Mouse (Mus musculus) limb, embryonic 15.5 days (tissue): ENCODE data around the gene Dnah5. TPM values are rescaled to one million over a fixed set of nuclear protein-coding genes. Genes with fewer than 3 reads are reported as not detected.

Source experiments
- ATAC-seq: fragments of 200-750 bp; cut with Nextera tagmentation; 2 replicates; pipeline ENCODE4 v1.8.0; 2017; ENCODE audit warnings: low read depth, moderate TSS enrichment; ENCODE audit not compliant: insufficient number of reproducible peaks, low FRiP score, low TSS enrichment
- H3K27ac ChIP-seq: fragments of 300-500 bp; sonication (generic); 2 replicates; pipeline ENCODE4 v1.5.1; 2015; ENCODE audit warnings: moderate library complexity, mild to moderate bottlenecking, inconsistent platforms
- H3K27me3 ChIP-seq: fragments of 300-500 bp; sonication (generic); 2 replicates; pipeline ENCODE4 v1.6.1; 2015; ENCODE audit warnings: inconsistent platforms
- H3K36me3 ChIP-seq: fragments of 300-500 bp; sonication (generic); 2 replicates; pipeline ENCODE4 v1.6.1; 2015; ENCODE audit warnings: inconsistent platforms
- H3K4me1 ChIP-seq: fragments of 300-500 bp; sonication (generic); 2 replicates; pipeline ENCODE4 v1.6.1; 2015; ENCODE audit warnings: inconsistent platforms
- H3K4me2 ChIP-seq: fragments of 300-500 bp; sonication (generic); 2 replicates; pipeline ENCODE4 v1.6.1; 2015; ENCODE audit warnings: mild to moderate bottlenecking, inconsistent platforms
- H3K4me3 ChIP-seq: fragments of 300-500 bp; sonication (generic); 2 replicates; pipeline ENCODE4 v1.5.1; 2015; ENCODE audit warnings: mild to moderate bottlenecking, inconsistent platforms
- H3K9ac ChIP-seq: fragments of 300-500 bp; sonication (generic); 2 replicates; pipeline ENCODE4 v1.6.1; 2015; ENCODE audit warnings: inconsistent platforms
- H3K9me3 ChIP-seq: fragments of 300-500 bp; sonication (generic); 2 replicates; pipeline ENCODE4 v1.6.1; 2016; ENCODE audit warnings: inconsistent platforms
- WGBS: fragments of 180-500 bp; shearing (Covaris S2); methylation state at CpG from one replicate; pipeline ENCODE4 v1.1.7; 2015; 5-methylcytosine and 5-hydroxymethylcytosine counted together
- polyA plus RNA-seq: library from polyadenylated mRNA; unstranded; fragments of >200 nt; fragmentation: Nextera tagmentation; extraction: Ambion mirVana; gene quantifications from 2 replicates; pipeline ENCODE4 v1.2.1, GENCODE M21; 2015

Dnah5 gene
- polyA plus RNA-seq, 1 experiment from 2014 or later, result 0.04 TPM

DNA sequence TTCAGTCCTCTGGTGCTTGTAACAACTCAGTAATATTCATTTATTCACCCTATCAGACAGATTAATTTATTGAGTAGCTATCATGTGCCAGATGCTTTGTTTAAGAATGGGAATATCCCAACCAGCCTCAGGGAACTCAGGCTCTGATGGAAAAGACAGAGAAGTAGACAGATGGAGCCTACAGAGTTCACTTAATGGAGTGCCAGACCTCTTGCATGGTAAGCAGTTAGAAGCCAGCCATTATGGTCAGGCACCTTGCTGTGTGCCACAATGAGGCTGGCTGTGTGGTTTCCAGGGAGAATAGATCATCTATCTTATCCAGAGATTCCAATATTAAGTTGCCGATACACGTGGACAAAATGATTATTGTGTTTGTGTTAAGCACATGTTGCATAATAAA, 104.3 kb downstream of the Dnah5 start:
- 85% methylated on average over 2 of the region's 2 CpGs for WGBS
- H3K4me2 ChIP-seq, result no peak overlapping the region
- no peak overlapping the region for H3K27ac ChIP-seq
- H3K9me3 ChIP-seq, result no peaks in the 10 kb centered on the region
- H3K9ac ChIP-seq, result no peak overlapping the region
- H3K4me1 ChIP-seq, result no peaks in the 10 kb centered on the region
- H3K4me3 ChIP-seq, result no peak overlapping the region
- H3K27me3 ChIP-seq, result no peaks in the 10 kb centered on the region
- no peaks in the 10 kb centered on the region for H3K36me3 ChIP-seq
- ATAC-seq, result no peak

DNA sequence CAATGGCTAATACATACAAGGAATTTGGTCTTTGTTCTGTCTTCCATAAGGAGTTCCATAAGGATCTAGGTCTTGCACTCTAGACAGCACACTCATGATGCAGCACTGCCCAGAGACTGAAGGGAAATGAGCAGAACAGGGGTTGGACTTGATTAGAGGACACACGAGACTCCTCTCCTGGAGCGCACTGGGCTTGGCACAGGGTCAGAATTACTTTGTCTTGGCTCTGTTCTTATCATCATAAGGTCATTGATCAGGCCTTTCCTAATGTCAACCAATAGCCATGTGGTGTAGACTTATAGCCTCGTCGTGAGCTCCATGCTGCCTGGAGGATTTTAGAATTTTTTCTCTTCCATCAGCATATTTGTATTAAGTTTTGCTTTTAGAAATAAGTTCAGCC, 107.0 kb downstream of the Dnah5 start:
- Histone ChIP-seq H3K9ac (no peak overlapping the region), H3K27me3 (no peaks in the 10 kb centered on the region), H3K4me1 (no peaks in the 10 kb centered on the region), H3K9me3 (no peaks in the 10 kb centered on the region), H3K27ac (no peak overlapping the region), H3K4me3 (no peak overlapping the region), H3K4me2 (no peak overlapping the region), H3K36me3 (no peaks in the 10 kb centered on the region)
- no peak for ATAC-seq
- 75% methylated on average over 4 of the region's 4 CpGs for WGBS

DNA sequence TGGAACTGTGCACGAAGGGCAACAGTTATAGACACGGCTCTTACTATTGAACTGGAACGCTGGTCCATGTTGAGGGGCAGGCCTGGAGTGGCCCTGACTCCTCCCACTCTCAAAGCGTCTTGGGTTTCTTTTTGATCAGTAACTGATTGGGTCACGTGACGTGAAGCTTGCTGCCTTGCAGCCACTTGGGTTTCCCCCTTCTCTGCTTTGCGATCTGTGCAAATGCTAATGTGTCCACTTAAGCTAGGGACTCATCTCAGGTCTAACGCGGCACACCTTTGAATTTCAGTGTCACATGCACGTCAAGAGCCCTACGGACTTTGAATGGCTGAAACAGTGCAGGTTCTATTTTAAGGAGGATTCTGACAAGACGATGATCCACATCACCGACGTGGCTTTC, 109.9 kb downstream of the Dnah5 start:
- Histone ChIP-seq H3K4me2 (no peak overlapping the region), H3K4me3 (no peak overlapping the region), H3K27me3 (no peaks in the 10 kb centered on the region), H3K9ac (no peak overlapping the region), H3K9me3 (no peaks in the 10 kb centered on the region), H3K36me3 (no peaks in the 10 kb centered on the region), H3K4me1 (no peaks in the 10 kb centered on the region), H3K27ac (no peak overlapping the region)
- no peak for ATAC-seq
- WGBS, result 78% methylated on average over 14 of the region's 14 CpGs

DNA sequence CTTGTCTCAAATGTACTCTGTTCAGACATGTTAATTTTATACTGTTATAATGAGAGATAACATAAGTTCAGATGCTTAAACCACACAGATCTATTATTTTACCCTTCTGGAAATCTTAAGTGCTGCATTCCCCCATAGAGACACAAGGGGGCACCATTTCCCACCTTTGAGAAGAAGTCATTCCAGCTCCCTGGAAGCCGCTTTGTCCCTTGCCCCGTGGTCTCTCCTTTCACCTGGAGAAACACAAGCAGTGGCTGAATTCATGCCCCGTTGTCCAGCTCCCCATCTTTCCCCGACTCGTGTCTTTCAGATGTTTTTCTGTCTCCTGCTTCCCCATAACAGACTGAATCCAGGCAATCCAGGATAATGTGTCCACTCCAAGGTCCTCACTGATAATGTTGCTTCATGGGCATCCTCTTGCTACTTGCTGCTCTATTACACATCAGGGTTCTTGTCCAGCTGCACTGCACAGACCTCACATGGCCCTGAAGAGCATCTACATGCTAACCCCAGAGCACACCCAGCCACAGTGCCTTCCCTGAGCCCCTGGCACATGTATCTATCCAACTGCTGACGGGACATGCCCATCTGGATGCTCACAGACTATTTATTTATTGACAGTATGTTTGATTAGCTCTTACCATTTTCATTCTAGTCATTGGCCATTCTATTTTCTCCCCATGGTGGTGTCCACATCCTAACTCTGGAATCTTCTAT, 112.4 kb downstream of the Dnah5 start:
- no peaks in the 10 kb centered on the region for H3K4me1 ChIP-seq
- H3K36me3 ChIP-seq, result no peaks in the 10 kb centered on the region
- no peak overlapping the region for H3K9ac ChIP-seq
- H3K4me2 ChIP-seq, result no peak overlapping the region
- H3K9me3 ChIP-seq, result no peaks in the 10 kb centered on the region
- no peaks in the 10 kb centered on the region for H3K27me3 ChIP-seq
- no peak for ATAC-seq
- WGBS, result 31% methylated on average over 6 of the region's 6 CpGs
- no peak overlapping the region for H3K4me3 ChIP-seq
- no peak overlapping the region for H3K27ac ChIP-seq

DNA sequence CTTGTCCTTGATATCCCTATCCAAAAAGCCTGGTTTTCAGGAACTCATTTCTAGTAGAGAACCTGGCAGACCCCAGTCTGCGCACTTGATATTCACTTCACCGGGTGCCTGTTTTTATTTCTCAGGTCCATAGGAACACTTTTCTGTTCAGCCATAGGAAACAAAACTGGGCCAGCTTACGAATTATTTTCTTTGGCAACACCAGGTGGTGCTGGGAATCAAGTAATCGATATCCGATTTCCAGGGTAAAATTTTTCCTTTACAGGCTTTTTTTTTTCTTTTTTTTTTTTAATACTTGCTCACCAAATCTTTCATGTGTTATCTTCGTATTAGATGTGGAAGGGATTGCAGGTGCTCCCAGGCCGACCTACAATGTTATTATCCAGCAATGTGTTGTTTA, 119.0 kb downstream of the Dnah5 start:
- no peak for ATAC-seq
- Histone ChIP-seq H3K9ac (no peak overlapping the region), H3K4me3 (no peak overlapping the region), H3K27me3 (no peaks in the 10 kb centered on the region), H3K36me3 (no peaks in the 10 kb centered on the region), H3K9me3 (no peaks in the 10 kb centered on the region), H3K27ac (no peak overlapping the region), H3K4me1 (no peaks in the 10 kb centered on the region), H3K4me2 (no peak overlapping the region)
- WGBS, result 78% methylated on average over 7 of the region's 7 CpGs

DNA sequence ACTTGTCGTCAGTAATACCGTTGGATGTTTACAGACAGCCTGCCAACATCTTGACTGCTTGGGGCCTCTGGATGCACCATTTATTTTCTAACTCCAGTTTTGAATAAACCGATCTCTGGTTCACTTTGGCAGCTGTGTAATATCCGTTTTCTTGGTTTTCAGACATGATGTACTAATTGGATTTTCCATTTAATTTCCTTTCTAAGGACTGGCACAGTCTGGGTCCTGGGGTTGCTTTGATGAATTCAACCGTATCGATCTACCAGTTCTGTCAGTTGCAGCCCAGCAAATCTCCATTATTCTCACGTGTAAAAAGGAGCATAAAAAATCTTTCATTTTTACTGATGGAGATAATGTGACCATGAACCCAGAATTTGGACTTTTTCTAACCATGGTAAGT, 123.4 kb downstream of the Dnah5 start:
- Histone ChIP-seq H3K27ac (no peak overlapping the region), H3K4me1 (no peaks in the 10 kb centered on the region), H3K9me3 (no peaks in the 10 kb centered on the region), H3K27me3 (no peaks in the 10 kb centered on the region), H3K9ac (no peak overlapping the region), H3K4me2 (no peak overlapping the region), H3K36me3 (no peaks in the 10 kb centered on the region), H3K4me3 (no peak overlapping the region)
- no peak for ATAC-seq
- WGBS, result 74% methylated on average over 7 of the region's 7 CpGs

DNA sequence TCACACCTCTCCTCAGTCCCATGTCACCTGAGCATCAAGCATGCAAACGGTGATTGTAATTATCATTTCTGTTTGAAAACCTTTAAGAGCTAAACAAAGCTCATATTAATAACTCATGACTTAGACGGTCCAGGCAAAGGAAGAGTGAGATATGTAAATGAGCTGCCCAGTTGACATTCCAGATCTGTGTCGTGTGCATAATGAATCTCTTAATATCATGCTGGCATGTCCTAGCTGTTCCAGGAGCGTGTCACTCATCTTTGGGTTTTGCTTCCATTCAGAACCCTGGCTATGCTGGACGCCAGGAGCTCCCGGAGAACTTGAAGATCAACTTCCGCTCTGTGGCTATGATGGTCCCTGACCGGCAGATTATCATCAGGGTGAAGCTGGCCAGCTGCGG, 123.9 kb downstream of the Dnah5 start:
- Histone ChIP-seq H3K4me3 (no peak overlapping the region), H3K9me3 (no peaks in the 10 kb centered on the region), H3K36me3 (no peaks in the 10 kb centered on the region), H3K27me3 (no peaks in the 10 kb centered on the region), H3K9ac (no peak overlapping the region), H3K27ac (no peak overlapping the region), H3K4me2 (no peak overlapping the region), H3K4me1 (no peaks in the 10 kb centered on the region)
- WGBS, result 83% methylated on average over 9 of the region's 9 CpGs
- no peak for ATAC-seq

DNA sequence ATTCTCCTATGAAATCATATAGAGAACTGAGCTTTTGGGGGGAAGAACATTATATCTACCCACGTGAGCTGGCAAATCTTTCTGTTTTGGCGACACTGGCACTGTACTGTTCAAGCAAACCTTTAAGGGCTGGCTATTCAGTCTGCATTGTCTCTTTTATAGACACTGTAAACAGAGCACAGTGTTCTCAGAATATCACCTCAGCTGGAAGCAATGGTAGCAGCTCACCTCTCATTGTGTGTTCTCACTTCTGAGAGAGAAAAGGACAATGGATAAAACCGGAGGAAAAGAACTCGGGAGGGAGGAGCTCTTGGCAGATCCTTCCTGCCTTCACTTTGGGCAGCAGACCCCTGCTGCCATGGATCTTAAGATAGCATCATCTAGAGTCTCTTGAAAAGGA, 137.6 kb downstream of the Dnah5 start:
- Histone ChIP-seq H3K4me2 (no peak overlapping the region), H3K27ac (no peak overlapping the region), H3K27me3 (no peaks in the 10 kb centered on the region), H3K9ac (no peak overlapping the region), H3K4me1 (no peaks in the 10 kb centered on the region), H3K9me3 (no peaks in the 10 kb centered on the region), H3K36me3 (no peaks in the 10 kb centered on the region), H3K4me3 (no peak overlapping the region)
- WGBS, result 61% methylated on average over 4 of the region's 4 CpGs
- ATAC-seq, result no peak

DNA sequence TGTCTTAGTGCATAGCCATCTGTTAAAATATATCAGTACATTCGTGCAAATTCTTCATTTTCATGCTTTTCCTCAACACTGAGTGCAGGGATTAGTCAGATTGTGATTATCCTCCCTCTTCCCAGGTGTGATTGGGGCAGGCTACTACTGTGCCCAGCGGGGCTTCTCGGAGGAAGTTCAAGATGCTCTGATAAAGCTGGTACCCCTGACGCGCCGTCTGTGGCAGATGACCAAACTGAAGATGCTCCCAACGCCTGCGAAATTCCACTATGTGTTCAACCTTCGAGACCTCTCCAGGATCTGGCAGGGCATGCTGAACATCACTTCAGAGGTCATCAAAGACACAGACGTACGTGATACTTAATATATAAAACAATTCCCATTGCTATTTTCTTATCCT, 164.0 kb downstream of the Dnah5 start:
- 72% methylated on average over 11 of the region's 11 CpGs for WGBS
- no peak overlapping the region for H3K4me3 ChIP-seq
- H3K9me3 ChIP-seq, result no peaks in the 10 kb centered on the region
- H3K4me1 ChIP-seq, result no peaks in the 10 kb centered on the region
- H3K27me3 ChIP-seq, result no peaks in the 10 kb centered on the region
- no peak overlapping the region for H3K27ac ChIP-seq
- no peaks in the 10 kb centered on the region for H3K36me3 ChIP-seq
- ATAC-seq, result no peak
- no peak overlapping the region for H3K4me2 ChIP-seq
- no peak overlapping the region for H3K9ac ChIP-seq

DNA sequence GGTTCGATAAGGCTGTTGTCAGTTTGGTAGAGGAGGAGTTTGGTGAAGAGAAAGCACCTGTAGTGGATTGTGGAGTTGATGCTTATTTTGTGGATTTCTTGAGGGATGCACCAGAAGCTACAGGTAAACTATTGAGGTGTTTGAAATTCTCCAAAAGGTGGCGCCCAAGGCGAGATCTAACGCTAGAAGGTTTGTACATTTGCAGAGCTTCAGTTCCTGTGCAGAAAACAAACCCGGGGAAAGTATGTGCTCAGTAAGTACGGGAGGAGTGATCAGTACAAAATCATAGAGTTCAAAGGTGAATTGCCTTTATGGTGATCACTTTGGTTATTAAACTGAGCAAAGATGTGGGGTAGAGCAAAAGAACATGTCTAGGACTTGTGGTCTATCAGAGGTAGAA, 166.9 kb downstream of the Dnah5 start:
- H3K9ac ChIP-seq, result no peak overlapping the region
- H3K9me3 ChIP-seq, result no peaks in the 10 kb centered on the region
- H3K4me1 ChIP-seq, result no peaks in the 10 kb centered on the region
- WGBS, result 76% methylated on average over 6 of the region's 6 CpGs
- ATAC-seq, result no peak
- H3K27me3 ChIP-seq, result no peaks in the 10 kb centered on the region
- H3K27ac ChIP-seq, result no peak overlapping the region
- no peak overlapping the region for H3K4me3 ChIP-seq
- H3K4me2 ChIP-seq, result no peak overlapping the region
- no peaks in the 10 kb centered on the region for H3K36me3 ChIP-seq

DNA sequence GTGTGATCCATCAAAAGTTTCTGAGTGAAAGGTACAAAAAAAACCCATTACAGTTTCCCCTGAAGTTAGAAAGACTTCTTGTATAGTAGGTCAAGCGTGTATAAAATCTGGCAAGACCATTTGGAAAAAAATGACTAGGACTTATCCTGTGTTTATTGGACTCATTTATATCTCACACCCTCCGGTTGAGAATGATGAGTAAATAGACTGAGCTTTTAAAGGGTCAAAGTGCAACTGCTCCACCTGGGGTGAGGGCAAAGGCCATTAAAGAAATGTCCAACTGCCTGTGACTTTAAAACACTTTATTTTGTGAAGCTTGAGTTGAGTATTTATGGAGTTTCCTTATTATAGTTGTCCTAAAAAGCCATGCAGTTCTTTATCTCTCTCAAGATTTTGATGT, 168.0 kb downstream of the Dnah5 start:
- H3K4me2 ChIP-seq, result no peak overlapping the region
- no peaks in the 10 kb centered on the region for H3K4me1 ChIP-seq
- H3K9ac ChIP-seq, result no peak overlapping the region
- no peak overlapping the region for H3K27ac ChIP-seq
- WGBS, result 53% methylated on average over 2 of the region's 2 CpGs
- H3K27me3 ChIP-seq, result no peaks in the 10 kb centered on the region
- H3K9me3 ChIP-seq, result no peaks in the 10 kb centered on the region
- ATAC-seq, result no peak
- no peaks in the 10 kb centered on the region for H3K36me3 ChIP-seq
- no peak overlapping the region for H3K4me3 ChIP-seq

DNA sequence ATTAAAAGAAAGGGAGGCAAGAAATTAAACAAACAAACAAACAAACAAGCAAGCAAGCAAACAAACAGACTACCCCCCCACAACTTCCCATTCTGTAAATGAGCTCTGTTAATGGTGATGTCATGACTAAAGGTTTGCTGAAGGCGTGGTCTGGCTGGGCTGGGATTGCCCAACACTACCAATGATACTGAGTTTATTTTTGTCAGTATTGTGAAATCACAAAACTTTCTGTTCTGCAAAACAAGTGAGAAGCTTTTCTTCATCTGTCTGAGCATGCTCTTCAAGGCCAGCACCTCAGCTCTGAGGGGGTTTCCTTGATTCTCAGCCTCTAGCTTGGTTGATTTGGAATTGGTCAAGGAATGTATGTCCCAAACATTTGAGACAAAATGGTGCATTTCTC, 170.8 kb downstream of the Dnah5 start:
- Histone ChIP-seq H3K9me3 (no peaks in the 10 kb centered on the region), H3K4me3 (no peak overlapping the region), H3K4me2 (no peak overlapping the region), H3K4me1 (no peaks in the 10 kb centered on the region), H3K9ac (no peak overlapping the region), H3K27me3 (no peaks in the 10 kb centered on the region), H3K27ac (no peak overlapping the region), H3K36me3 (no peaks in the 10 kb centered on the region)
- 84% methylated on average over 1 of the region's 1 CpGs for WGBS
- ATAC-seq, result no peak

DNA sequence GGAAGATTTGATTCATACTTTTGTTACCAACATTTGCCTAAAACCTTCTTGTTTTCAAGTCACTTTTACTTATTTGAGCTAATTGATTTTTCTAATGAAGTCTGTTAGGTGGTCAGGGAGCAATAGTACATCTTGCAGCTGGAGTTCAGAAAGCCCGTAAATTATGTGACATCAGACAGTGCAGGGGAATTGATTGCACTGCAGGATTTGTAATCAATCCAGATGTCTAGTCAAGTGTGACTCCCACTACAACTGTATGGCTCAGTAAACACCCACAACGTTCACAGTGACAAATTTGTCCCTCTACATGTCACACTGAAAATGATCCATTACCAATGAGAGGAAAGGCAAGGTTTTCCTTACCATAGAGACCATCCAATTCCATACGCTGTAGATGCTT, 177.4 kb downstream of the Dnah5 start:
- 69% methylated on average over 3 of the region's 3 CpGs for WGBS
- ATAC-seq, result no peak
- H3K4me3 ChIP-seq, result no peak overlapping the region
- H3K9me3 ChIP-seq, result no peaks in the 10 kb centered on the region
- H3K4me1 ChIP-seq, result no peaks in the 10 kb centered on the region
- H3K4me2 ChIP-seq, result no peak overlapping the region
- no peaks in the 10 kb centered on the region for H3K36me3 ChIP-seq
- no peak overlapping the region for H3K9ac ChIP-seq
- H3K27ac ChIP-seq, result no peak overlapping the region
- H3K27me3 ChIP-seq, result no peaks in the 10 kb centered on the region
